Mouse (Mus musculus): ENCODE measurements around the gene Olfr827.

Olfr827 gene

DNA sequence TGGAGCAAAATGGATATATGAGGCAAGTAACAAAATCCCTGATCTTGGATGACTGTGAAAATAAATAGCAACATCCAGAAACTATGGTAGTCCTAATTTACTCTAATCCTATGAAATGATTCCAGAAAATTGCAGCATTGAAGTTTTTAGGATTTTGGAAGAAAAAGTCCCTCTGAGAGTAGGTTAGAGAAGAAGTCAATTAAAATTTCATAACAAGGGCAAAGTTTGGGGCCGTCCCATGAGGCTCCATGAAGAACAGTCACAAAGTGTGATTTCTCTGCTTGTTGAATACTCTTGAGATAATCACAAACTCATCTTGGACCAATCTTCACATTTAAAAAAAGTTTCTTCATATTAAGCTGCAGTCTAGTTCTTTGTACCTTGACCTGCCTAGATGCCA is at the start of gene Olfr827:
Gene Olfr827 (minus strand): TSS at position 101 of the 400 bp plus-strand sequence.
- in situ Hi-C loops (cut with MboI; ENCODE audit: low sequenced_read_pairs): no loop called here

DNA sequence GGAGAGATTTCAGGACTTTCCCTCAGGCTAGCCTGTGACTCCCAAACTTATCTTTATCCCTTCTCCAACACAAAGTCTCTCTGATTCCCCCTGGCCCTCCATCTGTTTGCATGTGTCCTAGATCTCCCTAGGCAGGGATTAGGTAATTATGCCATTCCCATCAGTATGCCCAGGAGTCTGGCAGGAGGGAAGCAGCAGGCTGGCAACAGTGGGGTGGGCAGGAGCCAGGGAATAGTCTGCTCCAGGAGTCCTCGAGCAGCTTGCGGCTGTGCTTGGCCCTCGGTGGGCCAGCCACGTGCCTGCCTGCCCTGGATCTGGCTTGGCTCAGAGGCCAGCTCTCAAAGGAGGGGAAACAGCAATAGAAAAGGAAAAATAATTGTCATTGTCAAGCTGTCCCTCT is 49.0 kb upstream of the Olfr827 start:
- in situ Hi-C loops (cut with MboI; ENCODE audit: low sequenced_read_pairs): no loop called here

DNA sequence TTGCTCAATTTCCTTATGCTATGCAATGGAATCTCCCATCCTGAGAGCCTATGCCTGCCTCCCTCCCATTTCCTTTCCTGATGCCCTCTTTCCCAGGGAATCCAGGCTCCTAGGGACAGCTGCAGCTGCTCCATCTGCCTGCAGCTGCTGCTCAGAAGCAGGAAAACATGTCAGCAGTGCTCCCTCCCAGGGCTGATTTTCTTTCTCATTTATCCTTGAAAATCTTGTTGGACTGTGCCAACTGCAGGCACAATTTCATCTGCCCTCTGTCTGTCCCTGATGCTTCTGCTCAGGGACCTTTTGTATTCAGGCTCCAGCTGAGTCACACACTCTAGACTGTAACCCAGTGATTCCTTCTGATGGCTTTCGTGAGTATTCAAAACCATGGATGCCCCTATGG is 45.3 kb upstream of the Olfr827 start:
- in situ Hi-C loops (cut with MboI; ENCODE audit: low sequenced_read_pairs): no loop called here

DNA sequence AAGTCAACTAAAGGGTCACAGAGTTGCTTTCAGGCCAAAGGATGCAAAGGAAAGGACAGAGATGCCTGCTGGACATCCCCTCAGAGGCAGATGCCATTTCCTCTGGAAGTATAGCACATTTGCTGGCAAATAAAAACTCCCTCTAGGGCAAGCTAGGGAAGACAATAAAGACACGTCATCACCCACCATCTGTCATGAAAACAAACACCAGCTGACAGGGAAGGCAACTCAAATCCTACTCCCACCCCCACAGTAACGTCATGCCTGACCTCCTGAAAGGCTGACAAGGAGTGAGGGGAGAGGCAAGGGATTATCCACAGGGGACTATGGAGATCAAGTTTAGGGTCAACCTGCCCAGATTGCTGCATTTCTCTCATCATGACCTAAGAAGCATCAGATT is 30.1 kb upstream of the Olfr827 start:
- in situ Hi-C loops (cut with MboI; ENCODE audit: low sequenced_read_pairs): no loop called here

DNA sequence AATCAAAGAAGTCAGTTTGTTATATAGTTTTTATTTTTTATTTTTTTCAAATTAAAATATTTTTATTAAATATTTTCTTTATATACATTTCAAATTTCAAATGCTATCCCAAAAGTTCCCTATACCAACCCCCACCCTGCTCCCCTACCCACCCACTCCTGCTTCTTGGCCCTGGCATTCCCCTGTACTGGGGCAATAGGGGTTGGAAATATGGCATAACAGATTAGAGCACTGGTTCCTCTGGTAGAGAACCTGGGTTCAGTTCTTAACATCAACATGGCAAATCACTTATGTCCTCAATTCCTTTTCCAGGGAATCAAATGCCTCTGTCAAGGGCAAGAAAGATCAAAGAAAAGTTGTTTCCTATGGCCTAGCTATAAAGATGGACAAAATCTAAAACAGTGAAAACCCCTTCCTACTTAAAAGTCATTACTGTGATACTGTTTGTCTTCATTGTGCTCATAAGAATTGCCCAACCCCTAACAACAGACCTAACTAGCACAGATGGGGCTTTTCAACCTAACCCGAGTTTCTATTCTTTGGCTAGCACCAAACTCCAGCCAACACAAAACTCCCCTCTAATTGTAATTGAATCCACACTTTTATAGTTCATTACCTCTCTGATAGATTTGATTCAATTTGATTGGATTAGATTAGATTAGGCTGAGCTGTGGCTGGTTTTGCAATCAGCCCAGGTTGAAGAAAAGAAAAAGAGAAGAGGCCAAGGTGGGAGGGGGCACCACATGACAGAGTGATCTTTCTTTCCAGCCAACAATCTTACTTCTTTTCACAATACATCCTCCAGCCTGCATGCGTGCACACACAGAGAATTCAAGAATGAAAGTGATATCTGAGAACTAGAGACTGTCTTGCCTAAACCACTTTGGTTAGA is 24.4 kb upstream of the Olfr827 start:
- in situ Hi-C loops (cut with MboI; ENCODE audit: low sequenced_read_pairs): no loop called here

DNA sequence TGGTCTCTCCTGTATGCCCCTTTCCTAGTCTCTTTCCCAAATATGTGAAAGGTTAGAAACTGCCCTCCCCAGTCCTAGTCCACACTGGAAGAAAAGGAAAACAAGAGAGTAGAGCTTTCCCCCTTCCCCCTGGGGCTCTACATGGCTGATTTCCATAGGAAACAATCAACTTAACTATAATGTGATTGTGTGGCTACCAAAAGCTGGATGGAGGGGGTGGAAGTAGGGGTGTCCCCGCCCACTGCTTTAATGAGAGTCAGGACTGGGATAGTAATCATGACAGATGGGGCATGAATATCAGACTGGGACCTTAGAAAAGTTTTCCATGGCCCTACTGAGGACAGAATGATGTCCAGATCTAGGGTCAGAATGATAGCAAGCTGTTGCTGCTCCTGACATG is 20.4 kb upstream of the Olfr827 start:
- in situ Hi-C loops (cut with MboI; ENCODE audit: low sequenced_read_pairs): loop anchor here (5.0 kb wide), 1 partner anchor 63 kb away; no protein-coding TSS in a partner anchor

DNA sequence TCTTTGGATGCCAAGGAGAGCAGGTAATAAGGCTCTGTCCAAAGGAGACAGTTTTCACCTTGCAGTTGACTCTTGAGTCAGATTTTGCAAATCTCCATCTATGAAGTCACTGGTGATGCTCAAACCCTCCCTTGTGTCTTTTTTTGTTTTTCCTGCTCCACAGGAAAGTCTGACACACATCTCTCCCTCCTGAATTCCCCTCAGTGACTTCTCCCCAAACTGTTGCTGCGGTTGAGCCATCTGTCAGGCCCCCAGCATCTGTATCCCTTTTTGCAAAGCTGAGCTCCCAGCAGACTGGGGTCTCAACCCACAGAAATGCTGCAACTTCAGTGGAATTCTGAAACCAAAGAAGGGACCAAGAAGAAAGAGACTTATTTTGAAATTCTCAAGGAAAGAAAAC is 17.9 kb upstream of the Olfr827 start:
- in situ Hi-C loops (cut with MboI; ENCODE audit: low sequenced_read_pairs): loop anchor here (5.0 kb wide), 1 partner anchor 65 kb away; no protein-coding TSS in a partner anchor

DNA sequence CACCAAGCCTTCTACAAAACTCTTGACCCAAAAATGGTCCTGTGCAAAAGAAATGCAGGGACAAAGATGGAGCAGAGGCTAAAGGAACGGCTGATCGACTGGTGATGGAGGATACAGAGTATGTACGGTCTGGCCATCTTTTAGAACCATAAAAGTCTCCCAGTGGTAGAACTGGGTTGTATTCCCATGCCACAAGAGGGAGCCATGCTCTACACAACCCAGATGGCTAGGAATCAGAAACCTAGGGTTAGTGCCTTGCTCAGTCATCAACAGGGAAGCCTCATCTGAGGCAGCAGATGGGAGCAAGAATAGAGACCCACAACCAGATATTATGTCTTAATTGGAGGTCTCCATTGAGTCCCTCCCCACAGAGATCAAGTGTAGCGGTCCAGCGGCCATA is 15.4 kb upstream of the Olfr827 start:
- in situ Hi-C loops (cut with MboI; ENCODE audit: low sequenced_read_pairs): no loop called here

DNA sequence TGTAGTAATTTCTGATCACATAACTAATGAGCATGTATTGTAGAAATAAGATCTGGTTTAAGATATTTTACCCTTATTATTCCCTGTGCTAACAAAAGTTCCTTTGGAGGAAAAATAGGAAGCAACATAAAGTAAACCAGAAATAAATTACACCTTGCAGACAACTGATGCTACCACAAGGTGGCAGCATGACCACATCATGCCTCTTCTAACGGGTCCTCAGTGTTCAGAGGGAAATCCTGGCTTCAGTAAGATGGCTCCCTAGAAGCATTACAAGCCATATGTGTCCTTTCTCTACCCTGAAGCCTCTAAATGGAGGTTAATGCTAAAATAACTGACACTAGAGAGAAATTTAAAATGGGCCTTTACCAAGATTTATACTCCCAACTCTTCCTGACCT is 14.0 kb upstream of the Olfr827 start:
- in situ Hi-C loops (cut with MboI; ENCODE audit: low sequenced_read_pairs): no loop called here

DNA sequence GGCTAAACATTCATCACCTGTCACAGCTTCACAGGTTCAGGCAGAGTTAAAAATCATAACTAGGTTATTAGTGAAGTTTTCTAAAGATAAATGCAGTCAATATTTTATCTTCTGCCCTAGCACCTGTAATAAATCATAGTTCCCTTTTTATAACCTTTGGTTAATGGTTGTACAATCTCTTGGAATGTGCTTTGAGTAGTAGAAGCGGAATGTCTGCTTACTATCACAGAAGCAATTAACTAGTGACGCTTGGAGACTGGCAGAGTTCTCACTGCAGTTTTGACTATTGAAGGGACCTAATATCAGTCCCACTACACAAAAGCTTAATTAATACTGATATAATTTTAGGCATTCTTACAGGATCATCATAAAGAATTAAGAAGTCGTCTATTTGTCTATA is 10.8 kb upstream of the Olfr827 start:
- in situ Hi-C loops (cut with MboI; ENCODE audit: low sequenced_read_pairs): no loop called here

DNA sequence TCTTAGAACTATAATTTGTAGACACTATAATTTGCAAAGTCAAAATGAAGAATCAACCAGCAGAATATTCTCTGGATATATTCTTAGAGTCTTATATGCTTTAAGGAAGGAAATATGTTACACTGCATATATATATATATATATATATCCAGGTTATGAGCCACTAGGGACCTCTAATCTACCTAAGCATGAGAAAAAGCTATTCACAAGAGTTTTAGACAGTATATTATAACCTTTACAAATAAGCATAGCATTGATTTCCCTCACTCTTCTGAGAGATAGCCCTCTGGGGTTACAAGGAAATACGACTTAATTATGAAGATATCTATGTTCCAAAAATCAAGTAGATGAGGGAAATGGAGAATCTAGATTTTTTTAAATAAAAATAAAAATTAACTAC is 30.1 kb downstream of the Olfr827 start, which contains the start of gene Olfr826:
Gene Olfr826 (minus strand): TSS at position 101 of the 400 bp plus-strand sequence.
- in situ Hi-C loops (cut with MboI; ENCODE audit: low sequenced_read_pairs): no loop called here

DNA sequence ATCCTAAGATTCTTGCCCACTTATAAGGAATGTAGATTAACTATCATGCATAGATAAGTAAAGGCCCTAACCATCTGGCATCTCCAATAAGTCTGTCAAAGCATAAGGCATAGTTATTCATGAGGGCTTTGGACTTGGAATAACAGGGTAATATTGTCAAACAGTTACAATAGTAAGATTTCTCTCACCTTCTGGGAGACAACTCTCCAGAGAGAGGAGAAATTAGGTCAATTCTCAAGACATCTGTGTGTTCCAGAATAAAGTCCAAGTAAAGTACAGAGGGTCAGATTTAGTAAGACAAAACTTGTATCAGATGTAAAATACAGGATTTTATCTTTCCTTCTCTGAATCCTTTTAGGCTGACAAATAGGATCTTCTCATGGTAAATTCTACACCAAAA is 47.5 kb downstream of the Olfr827 start, which contains the start of gene Olfr825:
Gene Olfr825 (minus strand): TSS at position 101 of the 400 bp plus-strand sequence.
- in situ Hi-C loops (cut with MboI; ENCODE audit: low sequenced_read_pairs): no loop called here

DNA sequence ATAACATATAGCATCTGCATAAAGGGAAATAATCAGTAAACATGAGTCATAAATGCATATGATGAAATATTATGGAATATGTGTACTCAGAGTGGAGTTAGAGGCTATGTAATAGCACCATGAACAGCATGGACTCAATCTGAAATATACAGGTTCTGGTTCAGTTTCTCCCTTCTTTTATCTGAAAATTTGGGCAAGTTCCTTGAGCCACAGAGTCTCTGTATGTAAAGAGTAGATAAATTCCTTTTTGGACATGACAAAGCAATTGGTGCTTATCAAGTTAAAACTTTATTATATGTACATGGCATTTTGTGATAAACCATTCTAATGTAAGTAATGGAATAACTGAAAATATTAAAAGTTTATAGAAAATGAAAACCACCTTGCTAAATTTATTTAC is 49.0 kb downstream of the Olfr827 start:
- in situ Hi-C loops (cut with MboI; ENCODE audit: low sequenced_read_pairs): no loop called here

Data from CH12F3 (cell line).